Mouse (Mus musculus) hindbrain, embryonic 15.5 days (tissue): ENCODE measurements around the gene Efcab11. TPM values are rescaled to one million over a fixed set of nuclear protein-coding genes. Genes with fewer than 3 reads are reported as not detected.

Experiments
- ATAC-seq: fragments of 200-750 bp; cut with Nextera tagmentation; 2 replicates; pipeline ENCODE4 v1.8.0; 2017; ENCODE audit warnings: low read depth, moderate number of reproducible peaks, moderate TSS enrichment; ENCODE audit not compliant: low FRiP score
- H3K27ac ChIP-seq: fragments of 300-500 bp; sonication (generic); replicated peaks from 2 replicates; pipeline ENCODE4 v1.5.1; 2015; ENCODE audit warnings: mild to moderate bottlenecking, inconsistent platforms
- H3K27me3 ChIP-seq: fragments of 300-500 bp; sonication (generic); 2 replicates; pipeline ENCODE4 v1.6.1; 2015; ENCODE audit warnings: control low read depth, inconsistent platforms
- H3K36me3 ChIP-seq: fragments of 300-500 bp; sonication (generic); 2 replicates; pipeline ENCODE4 v1.6.1; 2015; ENCODE audit warnings: control low read depth, inconsistent platforms
- H3K4me1 ChIP-seq: fragments of 300-500 bp; sonication (generic); replicated peaks from 2 replicates; pipeline ENCODE4 v1.6.1; 2015; ENCODE audit warnings: control low read depth, inconsistent platforms
- H3K4me2 ChIP-seq: fragments of 300-500 bp; sonication (generic); 2 replicates; pipeline ENCODE4 v1.6.1; 2015; ENCODE audit warnings: moderate library complexity, mild to moderate bottlenecking, inconsistent platforms
- H3K4me3 ChIP-seq: fragments of 300-500 bp; sonication (generic); 2 replicates; pipeline ENCODE4 v1.5.1; 2015; ENCODE audit warnings: mild to moderate bottlenecking, inconsistent platforms
- H3K9ac ChIP-seq: fragments of 300-500 bp; sonication (generic); 2 replicates; pipeline ENCODE4 v1.6.1; 2015; ENCODE audit warnings: inconsistent platforms
- H3K9me3 ChIP-seq: fragments of 300-500 bp; sonication (generic); 2 replicates; pipeline ENCODE4 v1.6.1; 2016; ENCODE audit warnings: control low read depth, inconsistent platforms
- WGBS: fragments of 180-500 bp; shearing (Covaris S2); methylation state at CpG from one replicate; pipeline ENCODE4 v1.1.7; 2015; 5-methylcytosine and 5-hydroxymethylcytosine counted together
- polyA plus RNA-seq: library from polyadenylated mRNA; unstranded; fragments of >200 nt; fragmentation: Nextera tagmentation; extraction: Ambion mirVana; gene quantifications from 2 replicates; pipeline ENCODE4 v1.2.1, GENCODE M21; 2015

The Efcab11 gene
- polyA plus RNA-seq, 1 experiment from 2014 or later, result 5.2 TPM

DNA sequence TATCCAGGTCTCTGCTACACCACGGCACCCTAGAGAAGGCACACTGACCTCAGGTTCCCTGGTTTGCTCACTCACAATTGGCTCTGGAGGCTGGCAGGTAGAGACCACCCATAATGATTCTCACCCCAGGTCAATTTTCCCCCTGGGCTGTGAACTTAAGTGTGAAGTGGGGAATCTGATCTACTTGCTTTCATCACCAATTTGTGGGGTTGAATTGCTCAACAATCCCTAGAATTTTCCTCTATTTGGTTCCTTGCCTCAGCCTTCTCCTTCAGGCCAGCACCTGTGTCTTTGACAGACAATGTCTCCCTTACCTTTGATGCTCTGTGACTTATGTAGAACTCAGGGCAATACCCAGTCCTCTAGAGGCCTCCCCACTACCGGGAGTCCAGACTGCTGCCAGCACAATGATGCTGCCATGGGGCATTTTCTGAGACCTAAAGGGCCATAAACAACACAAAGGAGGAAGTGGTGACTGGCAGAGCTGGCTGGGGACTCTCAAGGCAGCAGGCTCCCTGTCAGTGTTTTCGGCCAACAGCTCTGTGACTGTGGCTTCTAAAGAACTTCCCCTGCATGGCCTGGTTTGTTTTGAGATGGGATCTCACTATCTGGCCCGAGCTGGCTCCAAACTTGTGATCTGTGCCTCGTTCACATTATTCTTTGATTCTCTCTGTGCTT is 94.8 kb downstream of the Efcab11 start:
- no peak overlapping the region for H3K4me2 ChIP-seq
- H3K27me3 ChIP-seq, result no peaks in the 10 kb centered on the region
- no peak overlapping the region for H3K4me3 ChIP-seq
- no peak overlapping the region for H3K27ac ChIP-seq
- H3K36me3 ChIP-seq, result no peaks in the 10 kb centered on the region
- no peaks in the 10 kb centered on the region for H3K4me1 ChIP-seq
- ATAC-seq, result no peak
- H3K9ac ChIP-seq, result no peak overlapping the region
- 72% methylated on average over 5 of the region's 5 CpGs for WGBS
- H3K9me3 ChIP-seq, result no peaks in the 10 kb centered on the region

DNA sequence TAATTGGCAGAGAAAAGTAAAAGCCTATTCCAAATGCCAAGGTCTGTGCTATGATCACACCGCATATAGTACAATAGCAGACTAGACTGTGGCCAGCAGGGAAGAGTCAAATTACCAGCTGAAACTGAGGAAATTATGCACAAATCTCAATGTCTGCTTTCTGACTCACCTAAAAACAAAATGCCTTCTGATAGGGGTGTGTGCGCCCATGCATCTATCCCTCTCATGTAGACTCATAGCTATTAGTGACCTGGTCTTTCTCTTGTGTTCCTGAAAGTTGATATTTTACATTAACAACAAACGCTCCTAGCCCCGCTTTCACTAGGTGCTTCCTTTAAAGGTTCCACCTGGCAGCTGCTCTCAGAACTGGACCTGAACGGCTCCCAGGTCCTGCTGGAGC is 102.5 kb downstream of the Efcab11 start:
- Histone ChIP-seq H3K9ac (no peak overlapping the region), H3K4me2 (no peak overlapping the region), H3K27ac (no peak overlapping the region), H3K4me3 (no peak overlapping the region), H3K27me3 (no peaks in the 10 kb centered on the region), H3K9me3 (no peaks in the 10 kb centered on the region), H3K36me3 (no peaks in the 10 kb centered on the region), H3K4me1 (0 out of 2 replicates have a peak, but pooled peaks cover under 1% of the 10 kb centered on the region)
- 92% methylated on average over 5 of the region's 5 CpGs for WGBS
- ATAC-seq, result no peak

DNA sequence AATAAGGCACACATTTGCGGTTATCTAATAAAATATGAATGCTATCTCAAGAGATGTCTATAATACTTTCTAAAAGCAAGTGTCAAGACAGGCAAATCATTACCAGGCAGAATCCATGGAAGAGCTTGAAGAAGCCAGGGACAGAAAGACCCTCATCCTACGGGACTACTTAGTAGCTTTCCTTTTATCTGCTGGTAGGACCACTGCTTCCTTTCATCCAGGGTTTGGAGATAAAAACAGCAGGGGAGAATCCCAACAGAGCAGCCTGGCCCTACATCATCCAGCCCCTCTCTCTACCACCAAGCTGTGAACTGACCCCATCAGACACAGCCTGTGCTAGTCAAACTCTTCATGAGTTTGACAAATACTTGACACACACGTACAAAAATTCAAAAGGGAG is 103.8 kb downstream of the Efcab11 start:
- Histone ChIP-seq H3K4me3 (no peak overlapping the region), H3K27me3 (no peaks in the 10 kb centered on the region), H3K9me3 (no peaks in the 10 kb centered on the region), H3K36me3 (no peaks in the 10 kb centered on the region), H3K4me1 (peaks cover 7% of the 10 kb centered on the region; the same call in 1 of the 2 replicates), H3K4me2 (no peak overlapping the region), H3K9ac (no peak overlapping the region), H3K27ac (no peak overlapping the region)
- 76% methylated on average over 3 of the region's 3 CpGs for WGBS
- no peak for ATAC-seq

GRCm38 (mm10) chr12:99779908-99780307 is 104.3 kb downstream of the Efcab11 start:
- H3K4me3 ChIP-seq, result no peak overlapping the region
- no peak for ATAC-seq

DNA sequence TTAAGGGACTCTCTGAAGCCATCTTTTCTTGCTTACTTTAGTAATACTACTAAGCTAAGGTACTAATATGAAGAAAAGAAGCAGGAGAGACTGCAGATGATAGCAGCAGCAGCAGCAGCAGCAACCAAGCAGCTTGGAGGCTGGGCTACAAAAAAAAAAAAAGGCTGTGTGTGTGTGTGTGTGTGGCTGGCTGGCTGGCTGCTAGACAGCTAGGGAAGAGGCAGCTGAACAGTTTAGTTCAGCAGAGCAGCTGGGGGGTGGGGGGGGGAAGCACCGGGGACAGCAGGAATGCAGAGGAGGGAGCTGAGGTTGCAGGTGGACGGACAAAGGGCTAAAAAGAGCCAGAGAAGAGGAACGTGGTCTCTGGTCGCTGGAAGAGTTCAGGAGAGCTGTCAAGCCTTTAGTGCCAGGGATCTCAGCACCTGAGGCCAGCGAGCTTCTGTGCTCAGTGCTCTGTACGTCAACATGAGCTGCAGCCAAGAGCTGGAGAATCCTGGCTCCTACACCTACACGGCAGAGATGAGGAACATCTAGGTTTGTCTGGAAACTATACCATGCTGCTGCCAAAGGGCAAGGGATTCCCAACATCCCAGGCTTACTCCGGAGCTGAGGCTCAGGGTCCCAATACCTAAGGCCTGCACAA is 107.6 kb downstream of the Efcab11 start:
- H3K27me3 ChIP-seq, result no peaks in the 10 kb centered on the region
- peak overlapping the region; percentile 30; the same call in 1 of the 2 replicates for H3K27ac ChIP-seq
- H3K36me3 ChIP-seq, result no peaks in the 10 kb centered on the region
- WGBS, result 47% methylated on average over 8 of the region's 8 CpGs
- H3K4me2 ChIP-seq, result no peak overlapping the region
- no peaks in the 10 kb centered on the region for H3K9me3 ChIP-seq
- no peak overlapping the region for H3K9ac ChIP-seq
- H3K4me3 ChIP-seq, result no peak overlapping the region
- no peak for ATAC-seq
- H3K4me1 ChIP-seq, result peaks cover 7% of the 10 kb centered on the region; the same call in 1 of the 2 replicates

More at GRCm38 (mm10) chr12:99779908-99780307, 104.3 kb downstream of the Efcab11 start:
- 48% methylated on average over 7 of the region's 7 CpGs for WGBS
- peaks cover 7% of the 10 kb centered on the region; the same call in 1 of the 2 replicates for H3K4me1 ChIP-seq
- no peak overlapping the region for H3K4me2 ChIP-seq
- no peak overlapping the region for H3K9ac ChIP-seq
- H3K9me3 ChIP-seq, result no peaks in the 10 kb centered on the region
- no peaks in the 10 kb centered on the region for H3K27me3 ChIP-seq
- no peak overlapping the region for H3K27ac ChIP-seq
- no peaks in the 10 kb centered on the region for H3K36me3 ChIP-seq

DNA sequence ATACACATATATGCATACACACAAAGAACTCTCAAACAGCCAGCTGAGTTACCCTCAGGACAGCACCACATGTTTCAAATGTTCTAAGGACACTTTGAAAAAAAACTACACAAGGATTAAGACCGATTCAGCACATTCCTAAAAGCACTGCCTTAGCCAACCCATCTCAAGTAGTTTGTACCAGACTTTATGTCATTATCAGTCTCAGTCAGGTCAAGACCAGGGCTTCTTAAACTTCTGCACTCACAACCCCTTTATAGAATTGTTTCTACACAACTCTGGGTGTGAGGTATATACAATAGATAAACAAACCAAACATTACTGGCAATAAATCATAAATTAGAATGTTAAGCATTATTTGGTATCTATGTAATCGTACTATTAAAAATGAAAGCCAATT is 109.4 kb downstream of the Efcab11 start:
- Histone ChIP-seq H3K4me1 (peaks cover 7% of the 10 kb centered on the region; the same call in 1 of the 2 replicates), H3K36me3 (no peaks in the 10 kb centered on the region), H3K4me3 (no peak overlapping the region), H3K9ac (no peak overlapping the region), H3K4me2 (no peak overlapping the region), H3K27me3 (no peaks in the 10 kb centered on the region), H3K9me3 (no peaks in the 10 kb centered on the region), H3K27ac (no peak overlapping the region)
- ATAC-seq, result no peak
- 88% methylated on average over 2 of the region's 2 CpGs for WGBS

DNA sequence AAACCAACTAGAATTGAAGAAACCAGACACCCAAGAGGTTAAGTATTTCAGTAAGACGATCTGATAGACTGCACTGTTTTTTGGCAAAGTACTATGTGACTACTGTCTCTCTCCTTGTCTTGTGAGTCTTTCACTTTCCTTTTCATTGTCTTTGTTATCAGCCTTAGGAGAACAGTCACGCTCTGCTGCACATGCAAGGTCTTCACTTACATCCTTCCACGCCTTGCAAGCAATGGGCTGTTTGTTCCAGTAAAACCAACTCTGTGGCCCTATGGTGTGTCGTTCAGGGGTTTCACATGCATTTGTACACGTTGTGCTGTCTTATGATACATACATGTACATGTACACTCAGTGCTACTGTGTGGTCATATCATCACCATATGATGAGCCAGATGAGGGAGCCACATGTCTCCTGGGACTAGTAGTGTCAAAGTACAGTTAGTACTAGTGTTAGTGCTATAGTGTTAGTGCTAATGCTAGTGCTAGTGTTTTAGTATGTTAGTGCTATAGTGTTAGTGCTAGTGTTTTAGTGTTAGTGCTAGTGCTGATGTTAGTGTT is 110.5 kb downstream of the Efcab11 start:
- no peak overlapping the region for H3K9ac ChIP-seq
- H3K4me3 ChIP-seq, result no peak overlapping the region
- H3K4me2 ChIP-seq, result no peak overlapping the region
- no peaks in the 10 kb centered on the region for H3K27me3 ChIP-seq
- no peaks in the 10 kb centered on the region for H3K9me3 ChIP-seq
- peaks cover 7% of the 10 kb centered on the region; the same call in 1 of the 2 replicates for H3K4me1 ChIP-seq
- WGBS, result 65% methylated on average over 5 of the region's 5 CpGs
- ATAC-seq, result no peak
- H3K27ac ChIP-seq, result no peak overlapping the region
- no peaks in the 10 kb centered on the region for H3K36me3 ChIP-seq

DNA sequence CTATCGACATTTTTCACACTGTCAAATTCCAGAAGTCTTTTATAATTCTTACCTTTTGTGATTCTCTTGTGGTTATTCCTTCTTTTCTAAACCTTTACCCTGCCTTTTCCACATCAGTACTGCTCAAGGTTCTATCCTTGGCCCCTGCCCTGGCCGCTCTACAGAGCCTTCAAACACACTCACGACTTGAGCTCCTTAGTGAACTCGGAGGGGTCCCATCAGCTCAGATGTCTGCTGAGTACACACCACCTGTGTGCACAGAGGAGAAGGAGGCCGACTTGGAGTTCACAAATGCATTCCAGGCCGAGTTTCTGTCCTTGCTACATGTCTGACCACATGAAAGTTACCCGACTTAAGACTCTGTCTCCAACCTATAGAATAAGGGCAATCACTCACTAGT is 113.2 kb downstream of the Efcab11 start:
- 87% methylated on average over 7 of the region's 7 CpGs for WGBS
- Histone ChIP-seq H3K27ac (no peak overlapping the region), H3K4me2 (no peak overlapping the region), H3K4me3 (no peak overlapping the region), H3K4me1 (no peaks in the 10 kb centered on the region), H3K36me3 (no peaks in the 10 kb centered on the region), H3K9me3 (no peaks in the 10 kb centered on the region), H3K27me3 (no peaks in the 10 kb centered on the region), H3K9ac (no peak overlapping the region)
- ATAC-seq, result no peak

DNA sequence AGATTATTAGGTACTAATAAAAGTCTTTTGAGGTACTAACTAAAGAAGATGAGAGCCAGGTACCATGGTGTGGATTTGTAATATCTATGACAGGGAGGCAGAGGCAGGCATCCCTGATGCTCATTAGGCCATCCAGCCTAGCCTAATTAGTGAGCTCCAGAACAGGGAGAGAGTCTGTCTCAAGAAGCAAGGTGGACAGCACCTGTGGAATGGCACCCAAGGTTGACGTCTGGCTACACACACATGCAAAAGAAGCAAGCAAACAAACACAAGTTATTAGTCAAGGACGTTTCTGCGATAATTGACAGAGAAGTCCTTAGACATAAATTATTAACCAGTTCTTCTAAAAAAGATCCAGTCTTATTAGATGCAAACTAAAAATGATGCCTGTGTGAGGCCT is 114.6 kb downstream of the Efcab11 start:
- no peaks in the 10 kb centered on the region for H3K4me1 ChIP-seq
- WGBS, result 93% methylated on average over 3 of the region's 3 CpGs
- H3K9me3 ChIP-seq, result no peaks in the 10 kb centered on the region
- H3K4me3 ChIP-seq, result no peak overlapping the region
- H3K27ac ChIP-seq, result no peak overlapping the region
- H3K4me2 ChIP-seq, result no peak overlapping the region
- no peaks in the 10 kb centered on the region for H3K27me3 ChIP-seq
- no peaks in the 10 kb centered on the region for H3K36me3 ChIP-seq
- no peak for ATAC-seq
- H3K9ac ChIP-seq, result no peak overlapping the region

DNA sequence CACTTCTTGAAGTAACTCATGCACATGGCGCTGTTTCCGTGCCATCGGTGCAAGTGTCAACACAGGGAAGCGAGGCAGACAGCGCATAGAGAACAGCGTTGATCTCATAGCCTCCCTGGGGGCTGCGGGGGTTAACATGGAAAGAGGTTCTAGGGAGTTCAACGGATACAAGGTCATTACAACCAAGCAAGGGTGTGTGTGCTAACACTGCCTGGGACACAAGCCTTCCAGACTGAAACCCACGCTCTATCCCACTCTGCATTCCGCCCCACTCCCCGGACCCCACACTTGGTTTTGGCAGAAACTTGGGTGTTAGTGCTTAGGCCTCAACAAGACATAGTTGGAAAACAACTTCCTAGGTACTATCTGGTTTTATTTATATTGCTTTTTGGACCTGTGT is 116.5 kb downstream of the Efcab11 start:
- no peak overlapping the region for H3K27ac ChIP-seq
- ATAC-seq, result no peak
- no peak overlapping the region for H3K4me3 ChIP-seq
- no peaks in the 10 kb centered on the region for H3K27me3 ChIP-seq
- no peak overlapping the region for H3K4me2 ChIP-seq
- no peaks in the 10 kb centered on the region for H3K36me3 ChIP-seq
- no peak overlapping the region for H3K9ac ChIP-seq
- 92% methylated on average over 11 of the region's 11 CpGs for WGBS
- no peaks in the 10 kb centered on the region for H3K9me3 ChIP-seq
- H3K4me1 ChIP-seq, result no peaks in the 10 kb centered on the region

DNA sequence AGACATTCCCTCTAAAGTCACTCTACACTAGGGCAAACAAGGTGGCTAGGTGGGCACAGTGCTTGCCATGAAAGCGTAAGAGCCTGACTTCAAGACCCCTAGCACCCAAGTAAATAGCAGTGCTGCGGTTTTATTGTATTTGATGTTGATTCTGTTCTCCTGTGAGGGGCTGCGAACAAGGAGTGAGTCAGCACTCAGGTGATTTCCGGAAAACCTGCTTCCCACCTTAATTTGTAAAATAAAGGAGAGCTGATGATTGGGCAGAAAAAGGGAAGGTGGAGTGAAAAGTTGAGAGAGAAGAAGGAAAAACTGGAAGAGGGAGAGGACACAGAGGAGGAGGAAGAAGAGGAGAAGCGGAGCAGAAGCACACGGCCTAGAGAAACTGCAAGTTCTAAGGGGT is 118.3 kb downstream of the Efcab11 start:
- Histone ChIP-seq H3K9ac (no peak overlapping the region), H3K4me1 (no peaks in the 10 kb centered on the region), H3K4me2 (no peak overlapping the region), H3K27ac (no peak overlapping the region), H3K36me3 (no peaks in the 10 kb centered on the region), H3K27me3 (no peaks in the 10 kb centered on the region), H3K4me3 (no peak overlapping the region), H3K9me3 (no peaks in the 10 kb centered on the region)
- 89% methylated on average over 6 of the region's 6 CpGs for WGBS
- ATAC-seq, result no peak

GRCm38 (mm10) chr12:99764053-99764452 is 120.2 kb downstream of the Efcab11 start:
- Histone ChIP-seq H3K36me3 (no peaks in the 10 kb centered on the region), H3K27me3 (no peaks in the 10 kb centered on the region), H3K27ac (no peak overlapping the region), H3K9ac (no peak overlapping the region), H3K4me3 (no peak overlapping the region), H3K4me2 (no peak overlapping the region), H3K4me1 (no peaks in the 10 kb centered on the region), H3K9me3 (no peaks in the 10 kb centered on the region)
- ATAC-seq, result no peak
- WGBS, result 77% methylated on average over 3 of the region's 3 CpGs
